Mouse (Mus musculus) embryonic fibroblast, embryonic 13.5 days (primary cell): ENCODE results near the gene Foxp1. TPM values are rescaled to one million over a fixed set of nuclear protein-coding genes. Genes with fewer than 3 reads are reported as not detected.

ENCODE experiments used
- H3K27ac ChIP-seq: 2 replicates; pipeline ENCODE4 v1.5.1; 2012; ENCODE audit warnings: low read length, control low read depth, inconsistent platforms; ENCODE audit not compliant: insufficient read depth
- H3K4me1 ChIP-seq: 2 replicates; pipeline ENCODE4 v1.6.1; 2011; ENCODE audit warnings: low read length; ENCODE audit not compliant: control insufficient read depth, insufficient read depth
- H3K4me3 ChIP-seq: 2 replicates; pipeline ENCODE4 v1.5.1; 2011; ENCODE audit warnings: mild to moderate bottlenecking, control low read depth, low read length; ENCODE audit not compliant: insufficient read depth
- CTCF ChIP-seq: IDR thresholded peaks from 2 replicates; pipeline ENCODE4 v1.5.1; 2011; ENCODE audit warnings: mild to moderate bottlenecking, control low read depth, low read length, moderate library complexity, borderline replicate concordance; ENCODE audit not compliant: insufficient read depth
- POLR2A ChIP-seq: IDR thresholded peaks from 2 replicates; pipeline ENCODE4 v1.6.1; 2011; ENCODE audit warnings: low read depth, mild to moderate bottlenecking, control low read depth, low read length, moderate library complexity
- polyA plus RNA-seq: library from polyadenylated mRNA; stranded (reverse); fragments of >200 nt; gene quantifications from 2 replicates; pipeline ENCODE4 v1.2.4, GENCODE M21; 2011; ENCODE audit warnings: low read depth; ENCODE audit not compliant: missing spikeins, insufficient read length

Foxp1 gene
- polyA plus RNA-seq, 1 experiment: 137 TPM

- Histone ChIP-seq H3K4me1 (peaks cover 21% of the 10 kb centered on the region), H3K27ac (peak overlapping the region; percentile 95), H3K4me3 (no peak overlapping the region)
- TF ChIP-seq POLR2A (no peak), CTCF (no peak)
These were observed 51.6 kb downstream of the Foxp1 start for GRCm38 (mm10) chr6:99470906-99471305.

- no peak overlapping the region for H3K4me3 ChIP-seq
- peaks cover 21% of the 10 kb centered on the region for H3K4me1 ChIP-seq
- TF ChIP-seq CTCF (no peak), POLR2A (no peak)
- H3K27ac ChIP-seq: no peak overlapping the region
These were observed 53.2 kb downstream of the Foxp1 start for GRCm38 (mm10) chr6:99469134-99469834.

- TF ChIP-seq POLR2A: no peak
- no peak for TF ChIP-seq CTCF
- Histone ChIP-seq H3K4me3 (no peak overlapping the region), H3K4me1 (peaks cover 21% of the 10 kb centered on the region)
These were observed 54.7 kb downstream of the Foxp1 start for GRCm38 (mm10) chr6:99467831-99468230.

GRCm38 (mm10) chr6:99467109-99467508 is 55.4 kb downstream of the Foxp1 start:
- TF ChIP-seq CTCF (no peak), POLR2A (no peak)
- Histone ChIP-seq H3K27ac (0 out of 2 replicates have a peak overlapping the region, but pooled peaks have one; percentile 9), H3K4me1 (peaks cover 23% of the 10 kb centered on the region), H3K4me3 (no peak overlapping the region)

More at GRCm38 (mm10) chr6:99467831-99468230, 54.7 kb downstream of the Foxp1 start:
- H3K27ac ChIP-seq: peak overlapping the region; percentile 29; the same call in 1 of the 2 replicates

- Histone ChIP-seq H3K4me3 (no peak overlapping the region), H3K27ac (0 out of 2 replicates have a peak overlapping the region, but pooled peaks have one; percentile 6), H3K4me1 (peaks cover 20% of the 10 kb centered on the region)
- TF ChIP-seq POLR2A: no peak
- TF ChIP-seq CTCF: no peak
These were observed 56.2 kb downstream of the Foxp1 start for GRCm38 (mm10) chr6:99466354-99466753.

- H3K27ac ChIP-seq: no peak overlapping the region
- peaks cover 10% of the 10 kb centered on the region for H3K4me1 ChIP-seq
- no peak overlapping the region for H3K4me3 ChIP-seq
- TF ChIP-seq CTCF (no peak), POLR2A (no peak)
These were observed 58.1 kb downstream of the Foxp1 start for GRCm38 (mm10) chr6:99464449-99464848.

- peaks cover 10% of the 10 kb centered on the region for H3K4me1 ChIP-seq
- TF ChIP-seq POLR2A (no peak), CTCF (no peak)
- no peak overlapping the region for H3K4me3 ChIP-seq
- H3K27ac ChIP-seq: no peak overlapping the region
These were observed 58.6 kb downstream of the Foxp1 start for GRCm38 (mm10) chr6:99463906-99464305.

GRCm38 (mm10) chr6:99458775-99459174 is 63.7 kb downstream of the Foxp1 start:
- H3K4me3 ChIP-seq: no peak overlapping the region
- H3K27ac ChIP-seq: no peak overlapping the region
- peaks cover 2% of the 10 kb centered on the region; the same call in 1 of the 2 replicates for H3K4me1 ChIP-seq
- TF ChIP-seq POLR2A (no peak), CTCF (no peak)

GRCm38 (mm10) chr6:99453763-99454520 is 68.6 kb downstream of the Foxp1 start:
- Histone ChIP-seq H3K4me3 (no peak overlapping the region), H3K27ac (no peak overlapping the region), H3K4me1 (peaks cover 6% of the 10 kb centered on the region)
- TF ChIP-seq POLR2A (no peak), CTCF (no peak)
